Mouse (Mus musculus) c-Kit-positive CD71-negative TER-119-negative erythroid progenitor cells, embryonic 14.5 days (primary cell): ENCODE measurements around the gene Gm3373.
"Not testable (repeated sequence)": the region's sequence is repeated elsewhere in the genome, so short reads cannot be mapped to it uniquely, and the experiment has no call there.

Source experiments
- DNase-seq: peaks from one replicate; pipeline ENCODE4 v3.0.0-alpha.2; 2013; ENCODE audit warnings: low read depth

Gm3373 gene

GRCm38 (mm10) chr14:5741477-5741876 is at the start of gene Gm3373:
Gene Gm3373, minus strand, starts transcription at chr14:5741577.
- DNase-seq: not testable (repeated sequence)

DNA sequence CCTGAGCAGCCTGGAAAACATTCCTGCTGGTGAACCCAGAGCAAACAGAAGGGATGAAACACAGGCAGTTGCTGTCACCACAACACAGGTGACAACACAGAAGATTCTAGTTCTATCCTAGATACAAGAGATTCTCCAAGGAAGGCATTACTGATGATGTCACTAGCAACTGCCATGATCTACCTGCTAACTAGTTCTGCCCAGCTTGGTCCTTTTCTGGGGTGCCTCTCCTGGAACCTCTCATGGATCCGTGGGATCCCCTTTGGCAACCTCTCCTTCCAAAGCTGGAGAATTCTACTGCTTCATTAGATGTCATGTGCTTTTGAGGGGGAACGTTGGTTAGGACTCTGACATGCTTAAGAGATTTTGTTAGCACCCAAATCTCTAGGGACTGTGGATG is 54.0 kb downstream of the Gm3373 start, which contains the start of gene Gm9603:
Gene Gm9603, minus strand, starts transcription at position 101 of the 400 bp plus-strand sequence.
- not testable (repeated sequence) for DNase-seq
